Comparison of ENCODE assay signal across 9 mouse cellular contexts in genomic region chr1:38438447-38438846, GRCm38 (mm10).
DNase-seq lines count a peak whose midpoint lies in the region; ATAC-seq lines count a peak whose summit lies in the region.
"Had no signal": no experiment of that assay in that cellular context is flagged by ENCODE, and none has a peak within 500 bp of the region (broad histone marks: within the 10 kb centered on the region; RNA-seq: fewer than 3 reads in every experiment).

No protein-coding gene starts in this region.

- no peaks in the 10 kb centered on the region for H3K9me3 ChIP-seq in heart, embryonic 12.5 days (replicated peaks)
- no peaks in the 10 kb centered on the region for H3K9me3 ChIP-seq in forebrain, embryonic 10.5 days
- no peaks in the 10 kb centered on the region for H3K9me3 ChIP-seq in midbrain, embryonic 14.5 days (ENCODE audit: control insufficient read depth, low read length)
- H3K9me3 ChIP-seq in liver, embryonic 11.5 days (ENCODE audit: control insufficient read depth, low read length) = no peaks in the 10 kb centered on the region

- no peak for ATAC-seq in heart, embryonic 12.5 days (ENCODE audit: insufficient number of reproducible peaks, low FRiP score)
- ATAC-seq in midbrain, embryonic 14.5 days (ENCODE audit: low FRiP score, low TSS enrichment) = peak; percentile 51; the same call in 1 of the 2 replicates
- ATAC-seq in liver, embryonic 11.5 days (replicated peaks; ENCODE audit: low FRiP score) = no peak

- H3K27ac ChIP-seq in heart, embryonic 12.5 days (ENCODE audit: poor library complexity, severe bottlenecking) = peak overlapping the region; percentile 10; the same call in 1 of the 2 replicates
- H3K27ac ChIP-seq in forebrain, embryonic 10.5 days = peak overlapping the region; percentile 49
- peak overlapping the region; percentile 71 for H3K27ac ChIP-seq in midbrain, embryonic 14.5 days (replicated peaks; ENCODE audit: low read depth, low read length)
- no peak overlapping the region for H3K27ac ChIP-seq in liver, embryonic 11.5 days (ENCODE audit: low read depth, low read length)

- H3K4me1 ChIP-seq in heart, embryonic 12.5 days (replicated peaks) = peaks cover 46% of the 10 kb centered on the region
- H3K4me1 ChIP-seq in forebrain, embryonic 10.5 days = peaks cover 77% of the 10 kb centered on the region
- peaks cover 62% of the 10 kb centered on the region for H3K4me1 ChIP-seq in midbrain, embryonic 14.5 days (ENCODE audit: control insufficient read depth, insufficient read depth, low read length)
- H3K4me1 ChIP-seq in liver, embryonic 11.5 days (replicated peaks; ENCODE audit: control insufficient read depth, insufficient read depth, low read length) = peaks cover 12% of the 10 kb centered on the region

- H3K4me3 ChIP-seq in heart, embryonic 12.5 days = no peak overlapping the region
- H3K4me3 ChIP-seq in forebrain, embryonic 10.5 days = no peak overlapping the region
- no peak overlapping the region for H3K4me3 ChIP-seq in midbrain, embryonic 14.5 days (replicated peaks; ENCODE audit: low read depth, low read length)
- no peak overlapping the region for H3K4me3 ChIP-seq in liver, embryonic 11.5 days (ENCODE audit: low read depth, low read length)

- no peak overlapping the region for H3K9ac ChIP-seq in heart, embryonic 12.5 days
- no peak overlapping the region for H3K9ac ChIP-seq in midbrain, embryonic 14.5 days (replicated peaks; ENCODE audit: low read length)
- H3K9ac ChIP-seq in liver, embryonic 11.5 days (ENCODE audit: low read depth, low read length) = no peak overlapping the region

- intact Hi-C loops in heart, postnatal 36 days (cut with DNase I) = no loop called here

- no peak for DNase-seq in heart, postnatal 36 days
- no peak for DNase-seq in forebrain, embryonic 10.5 days (ENCODE audit: extremely low spot score, low spot score)
- peak; percentile 87 to 89 for DNase-seq in layer of hippocampus, adult 8-10 months (ENCODE audit: low spot score in 2 of 2)
- peak; percentile 49 for DNase-seq in midbrain, embryonic 14.5 days
- no peak for DNase-seq in gastrocnemius, postnatal 10 days
- DNase-seq in cerebellum, adult 8-10 months = no peak
- DNase-seq in liver, embryonic 11.5 days (ENCODE audit: low spot score) = no peak

- 28% methylated on average over 4 of the region's 4 CpGs for WGBS in heart, embryonic 12.5 days
- 49% methylated on average over 4 of the region's 4 CpGs for WGBS in forebrain, embryonic 10.5 days
- WGBS in midbrain, embryonic 14.5 days = 16% methylated on average over 4 of the region's 4 CpGs
- WGBS in liver, embryonic 11.5 days = 57% methylated on average over 4 of the region's 4 CpGs

- no peaks in the 10 kb centered on the region for H3K36me3 ChIP-seq in heart, embryonic 12.5 days
- no peaks in the 10 kb centered on the region for H3K36me3 ChIP-seq in forebrain, embryonic 10.5 days (replicated peaks)
- no peaks in the 10 kb centered on the region for H3K36me3 ChIP-seq in midbrain, embryonic 14.5 days (ENCODE audit: control insufficient read depth, insufficient read depth, low read length)
- no peaks in the 10 kb centered on the region for H3K36me3 ChIP-seq in liver, embryonic 11.5 days (ENCODE audit: control insufficient read depth, insufficient read depth, low read length)

- H3K4me2 ChIP-seq in heart, embryonic 12.5 days = peak overlapping the region; percentile 27
- peak overlapping the region; percentile 14 for H3K4me2 ChIP-seq in midbrain, embryonic 14.5 days (ENCODE audit: low read length)
- no peak overlapping the region for H3K4me2 ChIP-seq in liver, embryonic 11.5 days

- H3K27me3 ChIP-seq in heart, embryonic 12.5 days (replicated peaks) = no peaks in the 10 kb centered on the region; the same call in 1 of the 2 replicates
- no peaks in the 10 kb centered on the region for H3K27me3 ChIP-seq in forebrain, embryonic 10.5 days (ENCODE audit: poor library complexity, severe bottlenecking)
- no peaks in the 10 kb centered on the region for H3K27me3 ChIP-seq in midbrain, embryonic 14.5 days (ENCODE audit: control insufficient read depth, insufficient read depth, low read length)
- no peaks in the 10 kb centered on the region for H3K27me3 ChIP-seq in liver, embryonic 11.5 days (replicated peaks; ENCODE audit: control insufficient read depth, insufficient read depth, low read length)
- H3K27me3 ChIP-seq: CH12.LX had no signal

Comparison
In these comparisons a context has a peak if more than half of its experiments do, and no peak if none do; other contexts are left out.
1. DNase-seq: peak in layer of hippocampus, adult 8-10 months (2 of 2) and midbrain, embryonic 14.5 days (single experiment); none in heart, postnatal 36 days (0 of 2), forebrain, embryonic 10.5 days (single experiment), gastrocnemius, postnatal 10 days (single experiment), cerebellum, adult 8-10 months (single experiment) and liver, embryonic 11.5 days (single experiment).